Mouse (Mus musculus) mammary gland, adult 2 months (tissue): ENCODE results near the gene Zfp330. TPM values are rescaled to one million over a fixed set of nuclear protein-coding genes. Genes with fewer than 3 reads are reported as not detected.

Experiments
- polyA plus RNA-seq: library from polyadenylated mRNA; depleted of rRNA; stranded (reverse); fragments of >200 nt; gene quantifications from 2 replicates; pipeline ENCODE4 v1.2.3, GENCODE M21; 2012; ENCODE audit warnings: low replicate concordance; rRNA removed

Gene Zfp330
- 5.2 and 16.0 TPM in 2 replicates for polyA plus RNA-seq

DNA sequence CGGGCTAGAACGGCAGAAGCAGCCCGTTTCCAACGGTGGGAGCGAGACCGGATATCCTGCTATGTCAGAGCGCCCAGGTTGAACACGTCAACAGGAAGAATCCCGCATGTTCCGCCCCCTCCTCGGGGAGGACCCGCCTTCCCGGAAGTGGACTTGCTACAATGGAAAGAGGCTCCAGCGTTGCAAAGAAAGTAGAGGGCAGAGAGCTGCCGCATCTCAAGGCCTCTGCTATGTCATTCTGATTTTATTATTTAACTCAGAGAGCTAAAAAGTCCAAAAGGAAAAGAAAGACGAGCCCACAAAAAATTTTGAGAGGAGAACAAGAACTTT lies at the start of gene Zfp330:
Gene Zfp330, minus strand, starts transcription at position 68 of the 330 bp plus-strand sequence.

Other genes with a start within 250 kb of the Zfp330 start
- 2.9 and 6.7 TPM in 2 replicates for gene Rnf150, start 89.2 kb upstream of the Zfp330 start, polyA plus RNA-seq